Comparison of ENCODE assay signal across 15 mouse cellular contexts in genomic region chr13:58534216-58534841, GRCm38 (mm10).
DNase-seq lines count a peak whose midpoint lies in the region; ATAC-seq and TF ChIP-seq lines count a peak whose summit lies in the region.
"Had no signal": no experiment of that assay in that cellular context is flagged by ENCODE, and none has a peak within 500 bp of the region (broad histone marks: within the 10 kb centered on the region; RNA-seq: fewer than 3 reads in every experiment).

No protein-coding gene starts in this region.

- ATAC-seq in lung, postnatal 0 days: peak; percentile 87
- ATAC-seq in monocyte, adult 5-6 weeks (replicated peaks; ENCODE audit: insufficient number of reproducible peaks, low FRiP score, low TSS enrichment, poor library complexity, severe bottlenecking): no peak
- ATAC-seq in forebrain, embryonic 11.5 days (replicated peaks; ENCODE audit: low FRiP score): no peak
- ATAC-seq: inflammation-experienced regulatory T-cells, adult 6 months had no signal

- 59% methylated on average over 7 of the region's 7 CpGs for WGBS in lung, postnatal 0 days
- 77% methylated on average over 7 of the region's 7 CpGs for WGBS in forebrain, embryonic 11.5 days

- H3K4me3 ChIP-seq in lung, postnatal 0 days (ENCODE audit: low read depth, low read length): no peak overlapping the region
- H3K4me3 ChIP-seq in E14TG2a.4 (replicated peaks; ENCODE audit: low read length): peak overlapping the region; percentile 5; the same call in 1 of the 2 replicates
- no peak overlapping the region for H3K4me3 ChIP-seq in forebrain, embryonic 11.5 days (ENCODE audit: low read depth, low read length)
- H3K4me3 ChIP-seq: forebrain, embryonic 12.5 days; neural tube, embryonic 15.5 days had no signal

- no peak for TF ChIP-seq CTCF in lung, postnatal 0 days (IDR thresholded peaks at IDR 0.05)
- no peak for TF ChIP-seq CTCF in E14TG2a.4 (conservative IDR thresholded peaks at IDR 0.05; ENCODE audit: low read length)

- peak; percentile 46 for TF ChIP-seq EP300 in lung, postnatal 0 days (IDR thresholded peaks at IDR 0.05)

- H3K9ac ChIP-seq in lung, postnatal 0 days (replicated peaks; ENCODE audit: low read depth): no peak overlapping the region
- no peak overlapping the region for H3K9ac ChIP-seq in forebrain, embryonic 11.5 days (ENCODE audit: low read length)
- H3K9ac ChIP-seq: forebrain, embryonic 12.5 days; liver, embryonic 14.5 days; neural tube, embryonic 15.5 days had no signal

- no peaks in the 10 kb centered on the region for H3K4me1 ChIP-seq in lung, postnatal 0 days (ENCODE audit: insufficient read depth, low read depth, low read length)
- peaks cover 43% of the 10 kb centered on the region for H3K4me1 ChIP-seq in E14TG2a.4 (replicated peaks; ENCODE audit: low read depth, low read length)
- H3K4me1 ChIP-seq in forebrain, embryonic 11.5 days (replicated peaks; ENCODE audit: control insufficient read depth, insufficient read depth, low read length): no peaks in the 10 kb centered on the region
- H3K4me1 ChIP-seq: forebrain, embryonic 12.5 days; neural tube, embryonic 15.5 days had no signal

- H3K36me3 ChIP-seq in lung, postnatal 0 days (ENCODE audit: insufficient read depth, low read length): no peaks in the 10 kb centered on the region
- no peaks in the 10 kb centered on the region for H3K36me3 ChIP-seq in E14TG2a.4 (ENCODE audit: insufficient read depth, low read length)
- no peaks in the 10 kb centered on the region for H3K36me3 ChIP-seq in forebrain, embryonic 11.5 days (ENCODE audit: control insufficient read depth, insufficient read depth, low read length)
- H3K36me3 ChIP-seq: forebrain, embryonic 12.5 days; neural tube, embryonic 15.5 days had no signal

- peak; percentile 67 for DNase-seq in lung, postnatal 0 days (ENCODE audit: low spot score)
- DNase-seq in lung, postnatal 4 days: no peak
- DNase-seq in Muller cell, postnatal 12 days (ENCODE audit: inconsistent ontology term): peak; percentile 75
- DNase-seq in fibroblast of lung, adult 2 months (ENCODE audit: low read depth): peak; percentile 76
- DNase-seq in forebrain, embryonic 11.5 days (ENCODE audit: low spot score): no peak
- DNase-seq: cerebellum, adult 9-10 months; heart, adult 18-20 months; kidney, postnatal 14 days; left cerebral cortex, postnatal 4 days had no signal

- no peak overlapping the region for H3K27ac ChIP-seq in lung, postnatal 0 days (ENCODE audit: low read length)
- H3K27ac ChIP-seq in forebrain, embryonic 11.5 days (ENCODE audit: low read depth, low read length): no peak overlapping the region
- H3K27ac ChIP-seq: forebrain, embryonic 12.5 days; liver, embryonic 14.5 days; neural tube, embryonic 15.5 days had no signal

- no peak overlapping the region for H3K4me2 ChIP-seq in lung, postnatal 0 days (replicated peaks; ENCODE audit: low read depth, low read length)
- H3K4me2 ChIP-seq in forebrain, embryonic 11.5 days (ENCODE audit: low read depth, low read length, severe bottlenecking): no peak overlapping the region
- H3K4me2 ChIP-seq: forebrain, embryonic 12.5 days; neural tube, embryonic 15.5 days had no signal

- H3K9me3 ChIP-seq in lung, postnatal 0 days (ENCODE audit: low read length): no peaks in the 10 kb centered on the region
- no peaks in the 10 kb centered on the region for H3K9me3 ChIP-seq in E14TG2a.4 (ENCODE audit: low read length)
- H3K9me3 ChIP-seq in forebrain, embryonic 11.5 days (ENCODE audit: control insufficient read depth, low read length): no peaks in the 10 kb centered on the region
- H3K9me3 ChIP-seq: forebrain, embryonic 12.5 days; neural tube, embryonic 15.5 days had no signal

- no peaks in the 10 kb centered on the region for H3K27me3 ChIP-seq in lung, postnatal 0 days (replicated peaks; ENCODE audit: insufficient read depth, low read length)
- H3K27me3 ChIP-seq in E14TG2a.4 (ENCODE audit: insufficient read depth, low read length): no peaks in the 10 kb centered on the region; the same call in 1 of the 2 replicates
- no peaks in the 10 kb centered on the region for H3K27me3 ChIP-seq in forebrain, embryonic 11.5 days (ENCODE audit: control insufficient read depth, insufficient read depth, low read length)
- H3K27me3 ChIP-seq: forebrain, embryonic 12.5 days; neural tube, embryonic 15.5 days had no signal

Comparison
In these comparisons a context has a peak if more than half of its experiments do, and no peak if none do; other contexts are left out.
1. DNase-seq: peak in lung, postnatal 0 days (single experiment), Muller cell, postnatal 12 days (single experiment) and fibroblast of lung, adult 2 months (single experiment); none in lung, postnatal 4 days (0 of 2) and forebrain, embryonic 11.5 days (single experiment).